Mouse (Mus musculus) layer of hippocampus, postnatal 10 days (tissue): ENCODE data around the gene Krtdap. TPM values are rescaled to one million over a fixed set of nuclear protein-coding genes. Genes with fewer than 3 reads are reported as not detected.

Experiments
- DNase-seq, 2 experiments: peaks; one replicate each; pipeline ENCODE4 v3.0.0; 2021; ENCODE audit warnings: low spot score in 2 of 2
- total RNA-seq, 2 experiments: library from RNA; stranded (reverse); gene quantifications; 2 replicates each; pipeline ENCODE4 v1.2.3; 2021

Krtdap gene
- total RNA-seq, 2 experiments from 2014 or later, result not detected

DNA sequence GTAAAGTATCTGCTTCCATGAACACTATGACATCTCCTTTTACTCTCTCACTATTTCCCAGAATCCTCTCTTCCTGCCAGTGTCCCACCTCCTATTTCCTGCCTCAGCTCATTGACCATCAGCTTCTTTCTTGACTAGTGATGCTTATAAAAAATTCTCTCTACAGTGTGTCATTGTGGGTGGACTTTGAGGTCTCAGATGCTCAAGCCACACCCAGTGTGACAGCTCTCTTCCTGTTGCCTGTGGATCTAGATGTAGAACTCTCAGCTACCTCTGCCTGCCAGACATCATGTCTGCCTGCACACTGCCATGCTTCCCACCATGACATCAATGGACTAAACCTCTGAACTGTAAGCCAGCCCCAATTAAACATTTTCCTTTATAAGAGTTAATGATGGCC lies 49.6 kb downstream of the Krtdap start:
- no peak for DNase-seq

DNA sequence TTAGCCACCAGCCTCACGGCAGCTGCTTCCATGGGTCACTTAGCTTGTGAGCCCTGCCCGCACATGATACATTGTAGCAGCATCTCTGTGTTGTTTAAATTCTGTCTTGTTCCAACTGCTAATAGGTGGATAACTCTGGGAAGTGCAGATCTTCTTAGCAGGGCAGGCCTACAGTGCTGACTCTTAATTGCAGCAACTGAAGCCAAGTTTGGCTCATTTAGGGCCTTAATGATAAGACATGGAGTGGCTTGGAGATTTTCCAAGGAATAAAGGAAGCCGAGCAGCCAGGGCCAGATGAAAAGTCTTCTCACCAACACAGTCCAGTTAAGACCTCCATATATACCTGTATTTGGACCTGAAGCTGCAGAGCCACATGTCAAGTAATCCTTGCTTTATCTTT lies 52.6 kb downstream of the Krtdap start:
- no peak for DNase-seq

Other genes with a start within 250 kb of the Krtdap start
- 1 to 10 TPM; 5.3 to 5.6 TPM for gene Hspb6, start 235.7 kb upstream of the Krtdap start, total RNA-seq
- gene Proser3, start 235.6 kb upstream of the Krtdap start, total RNA-seq, result 1 to 10 TPM; 3.4 to 4.4 TPM
- 10 to 100 TPM; 28.2 to 36.6 TPM for gene Lin37, start 228.1 kb upstream of the Krtdap start, total RNA-seq
- gene U2af1l4, start 224.6 kb upstream of the Krtdap start, total RNA-seq, result 10 to 100 TPM; 49.4 to 52.5 TPM
- 1 to 10 TPM; 4.8 to 5.8 TPM for gene Gm49396, start 224.6 kb upstream of the Krtdap start, total RNA-seq
- gene Psenen, start 224.3 kb upstream of the Krtdap start, total RNA-seq, result 10 to 100 TPM; 79.4 to 87.1 TPM
- 1 to 10 TPM; 2.4 to 2.8 TPM for gene Igflr1, start 222.5 kb upstream of the Krtdap start, total RNA-seq
- 10 to 100 TPM; 57.8 to 59.8 TPM for gene Kmt2b, start 199.2 kb upstream of the Krtdap start, total RNA-seq
- gene Zbtb32, start 189.0 kb upstream of the Krtdap start, total RNA-seq, result not detected
- under 1 TPM; 0.22 to 0.34 TPM for gene Upk1a, start 175.0 kb upstream of the Krtdap start, total RNA-seq
- 100 to 1,000 TPM; 719 to 852 TPM for gene Cox6b1, start 161.7 kb upstream of the Krtdap start, total RNA-seq
- gene Etv2, start 152.0 kb upstream of the Krtdap start, total RNA-seq, result not detected
- 10 to 100 TPM; 75.3 to 79.9 TPM for gene Rbm42, start 137.6 kb upstream of the Krtdap start, total RNA-seq
- 1 to 10 TPM; 7.0 to 7.4 TPM for gene Haus5, start 122.9 kb upstream of the Krtdap start, total RNA-seq
- not detected for gene Pmis2, start 116.3 kb upstream of the Krtdap start, total RNA-seq
- not detected for gene 2200002J24Rik, start 89.0 kb upstream of the Krtdap start, total RNA-seq
- gene Atp4a, start 75.7 kb upstream of the Krtdap start, total RNA-seq, result 1 to 10 TPM; 3.1 to 3.8 TPM
- 100 to 1,000 TPM; 117 to 141 TPM for gene Tmem147, start 58.4 kb upstream of the Krtdap start, total RNA-seq
- gene Gapdhs, start 44.2 kb upstream of the Krtdap start, total RNA-seq, result not detected
- gene Sbsn, start 36.4 kb upstream of the Krtdap start, total RNA-seq, result 10 to 100 TPM in 1 of 2 experiments, 1 to 10 TPM in 1; 7.7 to 10.4 TPM
- gene Dmkn, start 24.1 kb upstream of the Krtdap start, total RNA-seq, result 1 to 10 TPM; 1.2 to 1.5 TPM
- gene Ffar2, start 35.9 kb downstream of the Krtdap start, total RNA-seq, result under 1 TPM in 1 of 2 experiments, not detected in 1; 0.25 TPM
- gene Ffar3, start 68.3 kb downstream of the Krtdap start, total RNA-seq, result not detected
- gene Ffar1, start 73.7 kb downstream of the Krtdap start, total RNA-seq, result not detected
- not detected for gene Cd22, start 92.4 kb downstream of the Krtdap start, total RNA-seq
- gene Mag, start 127.0 kb downstream of the Krtdap start, total RNA-seq, result 10 to 100 TPM; 25.3 to 30.7 TPM
- not detected for gene Hamp2, start 136.8 kb downstream of the Krtdap start, total RNA-seq
- gene Hamp, start 156.1 kb downstream of the Krtdap start, total RNA-seq, result not detected
- gene Usf2, start 168.9 kb downstream of the Krtdap start, total RNA-seq, result 100 to 1,000 TPM in 1 of 2 experiments, 10 to 100 TPM in 1; 94.1 to 116 TPM
- 10 to 100 TPM; 11.8 to 15.1 TPM for gene Lsr, start 185.6 kb downstream of the Krtdap start, total RNA-seq
- gene Fam187b, start 185.9 kb downstream of the Krtdap start, total RNA-seq, result under 1 TPM; 0.25 to 0.96 TPM